Mouse (Mus musculus): ENCODE measurements around the gene Med1.
A peak's percentile ranks its signal among the peaks of the same experiment; 100 is the strongest.

The Med1 gene

GRCm38 (mm10) chr11:98148551-98149301 lies 44.4 kb downstream of the Med1 start:
- peak; percentile 63 for DNase-seq

GRCm38 (mm10) chr11:98145856-98146255 lies 47.2 kb downstream of the Med1 start:
- DNase-seq, result no peak

DNA sequence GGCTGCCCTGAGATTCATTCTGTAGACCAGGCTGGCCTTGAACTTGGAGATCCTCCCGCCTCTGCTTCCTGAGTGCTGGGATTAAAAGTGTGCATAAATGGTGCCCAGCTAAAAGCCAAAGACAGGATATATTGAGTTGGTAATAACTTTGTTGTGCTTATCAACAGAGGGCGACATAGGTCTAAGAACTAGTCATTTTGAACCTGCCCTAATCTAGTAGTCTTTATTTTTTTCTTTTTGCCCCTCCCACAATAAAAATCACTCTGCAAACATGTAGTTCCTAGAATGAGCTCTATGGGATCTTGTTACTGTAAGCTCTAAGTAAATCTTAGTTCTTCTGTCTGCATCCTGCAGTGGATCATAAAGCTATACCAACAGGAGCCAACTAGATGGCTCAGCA lies 50.5 kb downstream of the Med1 start:
- DNase-seq, result no peak

GRCm38 (mm10) chr11:98138894-98139293 lies 54.2 kb downstream of the Med1 start:
- no peak for DNase-seq

- DNase-seq, result no peak
These were observed 55.3 kb downstream of the Med1 start for GRCm38 (mm10) chr11:98137836-98138235.

DNA sequence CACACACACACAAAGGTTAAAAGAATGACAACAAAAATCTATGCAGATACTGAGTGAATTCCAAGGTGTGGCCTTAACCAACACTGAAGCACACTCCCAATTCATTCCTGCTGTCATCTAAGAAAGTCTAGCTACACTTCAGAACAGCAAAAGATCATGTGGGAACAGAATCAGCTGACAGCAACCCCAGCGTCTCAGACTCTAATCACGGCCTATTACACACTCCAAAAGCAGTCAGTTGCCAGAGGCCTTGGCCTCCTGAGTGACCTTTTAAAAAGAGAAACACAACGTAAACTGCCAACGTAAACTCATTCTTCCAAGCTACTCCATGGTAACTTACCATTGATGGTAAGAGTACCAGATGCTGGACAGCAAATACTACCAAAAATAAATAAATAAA lies 58.1 kb downstream of the Med1 start:
- DNase-seq, result no peak

DNA sequence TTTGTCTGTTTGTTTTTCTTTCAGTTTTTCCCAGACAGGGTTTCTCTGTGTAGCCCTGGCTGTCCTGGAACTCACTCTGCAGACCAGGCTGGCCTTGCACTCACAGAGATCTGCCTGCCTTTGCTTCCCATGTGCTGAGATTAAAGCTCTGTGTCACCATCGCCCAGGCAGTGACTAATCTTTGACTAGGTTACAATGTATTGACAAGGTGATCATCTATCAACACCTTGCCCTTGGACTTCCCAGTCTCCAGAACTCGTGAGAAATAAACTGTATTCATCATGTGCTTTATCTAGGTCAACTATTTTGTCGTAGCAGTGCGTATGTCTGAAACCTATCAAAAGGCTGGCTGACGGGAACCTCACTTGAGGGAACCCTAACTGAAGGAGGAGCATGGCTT lies 69.7 kb downstream of the Med1 start:
- DNase-seq, result no peak

DNA sequence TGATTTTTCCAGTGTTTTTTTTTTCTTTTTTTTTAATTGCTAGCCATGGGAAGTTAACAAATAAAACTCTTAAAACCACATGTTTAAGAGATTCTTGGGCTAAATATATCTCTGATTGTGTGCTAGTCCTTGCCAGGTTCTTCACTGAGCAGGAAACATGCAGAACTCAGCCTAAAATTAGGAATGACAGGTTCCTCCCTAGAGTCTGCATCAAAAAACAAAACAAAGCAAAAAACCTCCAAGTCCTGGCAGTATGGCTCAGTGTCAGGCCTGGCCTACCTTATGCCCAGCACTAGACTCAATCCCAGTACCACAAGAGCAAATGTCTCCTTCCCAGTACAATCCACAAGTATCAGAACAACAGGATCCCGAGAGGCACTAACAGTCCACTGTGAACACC lies 78.7 kb downstream of the Med1 start:
- no peak for DNase-seq

DNA sequence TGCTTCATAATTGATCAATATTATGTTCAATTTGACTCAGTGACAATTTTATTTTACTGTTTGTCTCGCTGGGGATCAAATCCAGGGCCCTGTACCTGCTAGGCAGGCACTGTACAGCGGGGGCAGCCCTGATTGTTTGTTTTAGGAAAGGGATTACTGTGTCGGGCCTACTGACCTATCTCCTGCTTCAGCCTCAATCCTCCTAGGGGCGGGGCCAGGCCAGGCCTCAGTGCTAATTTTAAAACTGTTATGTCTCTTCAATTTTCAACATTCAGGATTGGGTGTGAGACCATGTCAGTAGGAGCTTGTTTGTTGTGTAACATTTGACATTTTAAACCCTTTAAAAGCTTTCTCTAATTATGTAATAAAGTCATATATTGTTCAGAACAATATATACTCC lies 79.6 kb downstream of the Med1 start:
- DNase-seq, result no peak

DNA sequence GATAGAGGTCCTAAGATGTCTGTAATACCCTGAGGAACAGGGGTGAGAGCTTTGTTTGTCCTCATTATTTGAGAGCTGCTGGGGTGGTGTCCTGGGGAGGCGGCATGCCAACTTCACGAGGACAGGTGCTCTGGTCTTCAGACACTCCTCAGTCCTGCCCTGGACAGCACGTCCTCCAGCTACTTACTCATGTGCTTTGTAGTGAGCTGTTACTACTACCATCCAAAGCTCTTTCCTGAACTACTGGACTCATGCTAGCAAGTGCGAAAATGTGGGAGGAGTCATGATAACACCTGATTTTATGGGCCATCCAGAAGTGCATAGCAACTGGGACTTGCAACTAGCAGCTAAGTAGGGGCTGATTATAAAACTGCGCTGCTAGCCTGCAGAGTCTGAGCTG lies 83.4 kb downstream of the Med1 start:
- DNase-seq, result no peak

Data from lung, postnatal 10 days (tissue).